Mouse (Mus musculus): ENCODE measurements around the gene Shroom3. TPM values are rescaled to one million over a fixed set of nuclear protein-coding genes. Genes with fewer than 3 reads are reported as not detected.
A peak's percentile ranks its signal among the peaks of the same experiment; 100 is the strongest.
"Not testable (repeated sequence)": the region's sequence is repeated elsewhere in the genome, so short reads cannot be mapped to it uniquely, and the experiment has no call there.

Gene Shroom3
- total RNA-seq, 2 experiments from 2014 or later, result not detected

- no peak for ATAC-seq (ENCODE audit: poor library complexity, severe bottlenecking)
Observed at GRCm38 (mm10) chr5:92921728-92922127, 238.5 kb downstream of the Shroom3 start.

GRCm38 (mm10) chr5:92922981-92923380, 239.7 kb downstream of the Shroom3 start:
- not testable (repeated sequence) for ATAC-seq (ENCODE audit: poor library complexity, severe bottlenecking)

- ATAC-seq (ENCODE audit: poor library complexity, severe bottlenecking), result no peak
Observed at GRCm38 (mm10) chr5:92924851-92925477, 241.7 kb downstream of the Shroom3 start.

GRCm38 (mm10) chr5:92927667-92928066, 244.4 kb downstream of the Shroom3 start:
- no peak for ATAC-seq (ENCODE audit: poor library complexity, severe bottlenecking)

GRCm38 (mm10) chr5:92930557-92930956, 247.3 kb downstream of the Shroom3 start:
- ATAC-seq (ENCODE audit: poor library complexity, severe bottlenecking), result no peak

GRCm38 (mm10) chr5:92931298-92931697, 248.1 kb downstream of the Shroom3 start:
- no peak for ATAC-seq (ENCODE audit: poor library complexity, severe bottlenecking)

- no peak for ATAC-seq (ENCODE audit: poor library complexity, severe bottlenecking)
Observed at GRCm38 (mm10) chr5:92933010-92933409, 249.8 kb downstream of the Shroom3 start.

- ATAC-seq (ENCODE audit: poor library complexity, severe bottlenecking), result no peak
Observed at GRCm38 (mm10) chr5:92933599-92934217, 250.5 kb downstream of the Shroom3 start.

- peak; percentile 30; the same call in 1 of the 2 replicates for ATAC-seq (ENCODE audit: poor library complexity, severe bottlenecking)
Observed at GRCm38 (mm10) chr5:92934269-92934939, 251.2 kb downstream of the Shroom3 start.

GRCm38 (mm10) chr5:92935883-92936282, 252.6 kb downstream of the Shroom3 start:
- no peak for ATAC-seq (ENCODE audit: poor library complexity, severe bottlenecking)

GRCm38 (mm10) chr5:92937701-92938100, 254.5 kb downstream of the Shroom3 start:
- ATAC-seq (ENCODE audit: poor library complexity, severe bottlenecking), result no peak

GRCm38 (mm10) chr5:92939246-92939995, 256.2 kb downstream of the Shroom3 start:
- no peak for ATAC-seq (ENCODE audit: poor library complexity, severe bottlenecking)

- no peak for ATAC-seq (ENCODE audit: poor library complexity, severe bottlenecking)
Observed at GRCm38 (mm10) chr5:92942166-92942565, 258.9 kb downstream of the Shroom3 start.

GRCm38 (mm10) chr5:92942577-92942976, 259.3 kb downstream of the Shroom3 start:
- ATAC-seq (ENCODE audit: poor library complexity, severe bottlenecking), result no peak

GRCm38 (mm10) chr5:92944867-92945266, 261.6 kb downstream of the Shroom3 start:
- ATAC-seq (ENCODE audit: poor library complexity, severe bottlenecking), result no peak

GRCm38 (mm10) chr5:92948972-92949745, 265.9 kb downstream of the Shroom3 start:
- ATAC-seq (ENCODE audit: poor library complexity, severe bottlenecking), result no peak

GRCm38 (mm10) chr5:92950583-92950982, 267.3 kb downstream of the Shroom3 start:
- no peak for ATAC-seq (ENCODE audit: poor library complexity, severe bottlenecking)

GRCm38 (mm10) chr5:92951079-92951478, 267.8 kb downstream of the Shroom3 start:
- ATAC-seq (ENCODE audit: poor library complexity, severe bottlenecking), result no peak

GRCm38 (mm10) chr5:92953865-92954264, 270.6 kb downstream of the Shroom3 start:
- ATAC-seq (ENCODE audit: poor library complexity, severe bottlenecking), result no peak

GRCm38 (mm10) chr5:92954323-92954722, 271.1 kb downstream of the Shroom3 start:
- no peak for ATAC-seq (ENCODE audit: poor library complexity, severe bottlenecking)

All from megakaryocyte, adult 5-6 weeks (primary cell).